Mouse (Mus musculus) testis, adult 2 months (tissue): ENCODE measurements around the gene Ubxn10.

Experiments used
- CTCF ChIP-seq: fragments of 200-500 bp; IDR thresholded peaks from 2 replicates; pipeline ENCODE4 v1.5.1; 2012; ENCODE audit warnings: low read depth, mild to moderate bottlenecking, inconsistent platforms, low read length, moderate library complexity; ENCODE audit not compliant: control insufficient read depth, insufficient read depth, insufficient replicate concordance
- POLR2A ChIP-seq: fragments of 200-500 bp; IDR thresholded peaks from 2 replicates; pipeline ENCODE4 v1.6.1; 2012; ENCODE audit warnings: low read depth, mild to moderate bottlenecking, inconsistent platforms, low read length, moderate library complexity; ENCODE audit not compliant: control insufficient read depth

GRCm38 (mm10) chr4:138706620-138707019 lies 30.3 kb downstream of the Ubxn10 start:
- no peak for TF ChIP-seq CTCF
- TF ChIP-seq POLR2A, result peak; percentile 71
